Mouse (Mus musculus): ENCODE results near the gene Htr3b.

The Htr3b gene

GRCm38 (mm10) chr9:48929436-48929835 lies 35.4 kb downstream of the Htr3b start:
- no peak for DNase-seq (ENCODE audit: inconsistent age in 2 of 2, low spot score in 1 of 2)

GRCm38 (mm10) chr9:48928781-48929180 lies 36.0 kb downstream of the Htr3b start:
- DNase-seq (ENCODE audit: inconsistent age in 2 of 2, low spot score in 1 of 2): no peak

- peak; percentile 21 to 46 for DNase-seq (ENCODE audit: inconsistent age in 2 of 2, low spot score in 1 of 2)
Measured at GRCm38 (mm10) chr9:48916011-48916788, 48.6 kb downstream of the Htr3b start.

GRCm38 (mm10) chr9:48910885-48911537 lies 53.8 kb downstream of the Htr3b start, which contains the start of gene Htr3a:
TSS of gene Htr3a (minus strand) at chr9:48911099.
- DNase-seq (ENCODE audit: inconsistent age in 2 of 2, low spot score in 1 of 2): peak; percentile 69 to 74

GRCm38 (mm10) chr9:48904421-48904820 lies 60.4 kb downstream of the Htr3b start:
- peak; percentile 73 to 75 for DNase-seq (ENCODE audit: inconsistent age in 2 of 2, low spot score in 1 of 2)

GRCm38 (mm10) chr9:48903766-48904165 lies 61.0 kb downstream of the Htr3b start:
- DNase-seq (ENCODE audit: inconsistent age in 2 of 2, low spot score in 1 of 2): peak; percentile 79 to 83

- DNase-seq (ENCODE audit: inconsistent age in 2 of 2, low spot score in 1 of 2): peak; percentile 26 to 72
Measured at GRCm38 (mm10) chr9:48898551-48898950, 66.2 kb downstream of the Htr3b start.

- DNase-seq (ENCODE audit: inconsistent age in 2 of 2, low spot score in 1 of 2): no peak
Measured at GRCm38 (mm10) chr9:48895819-48896536, 68.8 kb downstream of the Htr3b start.

GRCm38 (mm10) chr9:48894755-48895154 lies 70.0 kb downstream of the Htr3b start:
- no peak for DNase-seq (ENCODE audit: inconsistent age in 2 of 2, low spot score in 1 of 2)

- DNase-seq (ENCODE audit: inconsistent age in 2 of 2, low spot score in 1 of 2): peak; percentile 62 to 87
Measured at GRCm38 (mm10) chr9:48893986-48894385, 70.8 kb downstream of the Htr3b start.

- DNase-seq (ENCODE audit: inconsistent age in 2 of 2, low spot score in 1 of 2): no peak
Measured at GRCm38 (mm10) chr9:48889093-48889492, 75.7 kb downstream of the Htr3b start.

Data from adrenal gland, adult (tissue).